Mouse (Mus musculus) ovary, adult 10 weeks (tissue): Measurements from ENCODE around the gene Mycn. TPM values are rescaled to one million over a fixed set of nuclear protein-coding genes. Genes with fewer than 3 reads are reported as not detected.

Experiments
- polyA plus RNA-seq: library from polyadenylated mRNA; stranded (reverse); fragments of 350-450 nt; fragmentation: Illumina TruSeq; extraction: RNeasy Lipid Tissue Mini Kit (QIAGEN cat#74804); gene quantifications from one replicate; pipeline ENCODE4 v1.2.3, GENCODE M21; 2014

Mycn gene
- 20.9 TPM for polyA plus RNA-seq

GRCm38 (mm10) chr12:12941661-12942363 is at the start of gene Mycn:
Mycn (minus strand) TSS chr12:12941914.

